Mouse (Mus musculus): Measurements from ENCODE around the gene Plxna1.

GRCm38 (mm10) chr6:89408259-89408658 is 45.8 kb upstream of the Plxna1 start:
- no peak for TF ChIP-seq POLR2A (IDR thresholded peaks at IDR 0.05; ENCODE audit: low read depth, low read length)
- no peak for TF ChIP-seq CTCF (IDR thresholded peaks at IDR 0.05; ENCODE audit: extremely low read depth, insufficient read length, insufficient replicate concordance, low read depth, low read length)
